Mouse (Mus musculus): ENCODE results near the gene Rps6ka6.

GRCm38 (mm10) chrX:111518206-111518605, 19.6 kb downstream of the Rps6ka6 start:
- TF ChIP-seq CTCF (IDR thresholded peaks at IDR 0.05; ENCODE audit: low read depth) (no peak), EP300 (optimal IDR thresholded peaks at IDR 0.05) (no peak)
